Mouse (Mus musculus): ENCODE results near the gene Ell.

Gene Ell

DNA sequence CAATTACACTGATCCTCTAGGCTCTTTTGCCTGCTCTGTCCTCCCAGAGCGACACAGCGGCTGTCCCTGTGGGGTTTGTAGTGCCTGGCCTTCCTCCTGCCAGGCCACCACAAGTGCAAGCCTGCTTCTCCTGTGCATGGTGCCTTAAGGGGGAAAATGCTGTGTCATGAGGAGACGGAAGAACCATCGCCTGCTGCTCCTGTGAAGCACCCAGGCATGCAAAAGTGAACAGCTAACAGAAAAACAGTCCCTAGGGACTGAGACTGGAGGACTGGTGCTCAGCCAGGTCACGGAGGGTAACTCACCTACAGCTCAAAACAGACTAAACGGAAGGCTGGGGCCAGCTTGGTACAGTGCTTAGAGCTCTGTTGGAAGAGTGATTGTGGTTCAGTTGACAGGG, 96.3 kb downstream of the Ell start:
- in situ Hi-C loops (cut with MboI; ENCODE audit: low sequenced_read_pairs) = no loop called here

DNA sequence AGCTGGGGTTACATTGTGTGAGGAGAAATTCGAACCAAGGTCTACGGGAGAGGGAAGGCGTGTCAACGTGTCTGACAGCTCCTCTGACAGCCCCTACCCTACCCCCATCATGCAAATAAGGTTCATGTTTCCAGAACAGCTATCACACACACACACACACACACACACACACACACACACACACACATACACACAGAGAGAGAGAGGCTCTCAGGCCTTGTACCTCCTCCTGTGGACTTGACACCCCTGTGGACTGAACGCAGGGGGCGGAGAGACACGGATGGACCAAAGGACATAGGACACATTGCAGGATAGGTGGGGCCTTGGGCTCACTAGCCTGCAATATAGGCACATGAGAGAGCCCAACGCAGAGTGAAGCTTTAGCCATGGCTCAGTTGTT, 97.6 kb downstream of the Ell start:
- in situ Hi-C loops (cut with MboI; ENCODE audit: low sequenced_read_pairs) = no loop called here

DNA sequence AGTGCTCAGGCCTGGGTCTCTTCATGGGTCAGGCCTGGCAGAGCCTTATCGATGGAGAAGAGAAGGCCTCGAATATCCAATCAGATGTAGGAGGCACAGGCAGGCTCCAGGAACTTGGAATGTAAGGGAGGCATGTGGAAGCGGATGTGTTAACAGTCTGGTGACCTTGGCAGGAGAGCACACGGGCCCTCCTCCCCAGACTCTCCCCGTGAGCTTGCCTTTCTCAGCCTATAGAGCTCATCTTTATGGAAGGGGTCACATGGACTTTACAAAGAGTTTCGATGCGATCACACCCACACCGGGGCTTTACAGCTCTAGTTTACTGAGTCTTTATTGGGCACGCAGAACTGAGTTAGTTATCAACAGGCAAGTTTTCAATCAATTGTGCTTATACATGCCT, 99.5 kb downstream of the Ell start:
- in situ Hi-C loops (cut with MboI; ENCODE audit: low sequenced_read_pairs) = no loop called here

Data from CH12F3 (cell line).